Mouse (Mus musculus) limb, embryonic 11.5 days (tissue): ENCODE measurements around the gene Mapk6. TPM values are rescaled to one million over a fixed set of nuclear protein-coding genes. Genes with fewer than 3 reads are reported as not detected.
A peak's percentile ranks its signal among the peaks of the same experiment; 100 is the strongest.

Experiments used
- ATAC-seq: fragments of 200-750 bp; cut with Nextera tagmentation; 2 replicates; pipeline ENCODE4 v1.8.0; 2017; ENCODE audit warnings: low read depth; ENCODE audit not compliant: insufficient number of reproducible peaks, low FRiP score, low TSS enrichment
- DNase-seq: peaks from one replicate; pipeline ENCODE4 v3.0.0-alpha.2; 2015; ENCODE audit warnings: low spot score
- H3K27ac ChIP-seq: fragments of 300-500 bp; sonication (generic); replicated peaks from 2 replicates; pipeline ENCODE4 v1.5.1; 2014; ENCODE audit warnings: low read depth, mild to moderate bottlenecking, low read length
- H3K27me3 ChIP-seq: fragments of 300-500 bp; sonication (generic); 2 replicates; pipeline ENCODE4 v1.6.1; 2014; ENCODE audit warnings: mild to moderate bottlenecking, low read length, mixed read lengths; ENCODE audit not compliant: control insufficient read depth, insufficient read depth
- H3K36me3 ChIP-seq: fragments of 300-500 bp; sonication (generic); 2 replicates; pipeline ENCODE4 v1.6.1; 2014; ENCODE audit warnings: mild to moderate bottlenecking, low read length, moderate library complexity, mixed read lengths; ENCODE audit not compliant: control insufficient read depth, insufficient read depth
- H3K4me1 ChIP-seq: fragments of 300-500 bp; sonication (generic); 2 replicates; pipeline ENCODE4 v1.6.1; 2014; ENCODE audit warnings: low read length, mixed read lengths; ENCODE audit not compliant: control insufficient read depth, insufficient read depth
- H3K4me2 ChIP-seq: fragments of 300-500 bp; sonication (generic); 2 replicates; pipeline ENCODE4 v1.6.1; 2014; ENCODE audit warnings: low read depth, mild to moderate bottlenecking, moderate library complexity; ENCODE audit not compliant: severe bottlenecking
- H3K4me3 ChIP-seq: fragments of 300-500 bp; sonication (generic); 2 replicates; pipeline ENCODE4 v1.5.1; 2014; ENCODE audit warnings: low read depth, low read length
- H3K9ac ChIP-seq: fragments of 300-500 bp; sonication (generic); 2 replicates; pipeline ENCODE4 v1.6.1; 2014; ENCODE audit warnings: mild to moderate bottlenecking, low read length
- H3K9me3 ChIP-seq: fragments of 300-500 bp; sonication (generic); 2 replicates; pipeline ENCODE4 v1.6.1; 2016; ENCODE audit warnings: low read length; ENCODE audit not compliant: control insufficient read depth
- WGBS: fragments of 180-500 bp; shearing (Covaris S2); extraction: QIAGEN DNeasy Blood & Tissue Kit; methylation state at CpG from one replicate; pipeline ENCODE4 v1.1.7; 2014; 5-methylcytosine and 5-hydroxymethylcytosine counted together
- polyA plus RNA-seq: library from polyadenylated mRNA; unstranded; fragments of >200 nt; fragmentation: Nextera tagmentation; extraction: Ambion mirVana; gene quantifications from 2 replicates; pipeline ENCODE4 v1.2.1, GENCODE M21; 2014

The Mapk6 gene
- polyA plus RNA-seq, 1 experiment from 2014 or later, result 151 TPM

DNA sequence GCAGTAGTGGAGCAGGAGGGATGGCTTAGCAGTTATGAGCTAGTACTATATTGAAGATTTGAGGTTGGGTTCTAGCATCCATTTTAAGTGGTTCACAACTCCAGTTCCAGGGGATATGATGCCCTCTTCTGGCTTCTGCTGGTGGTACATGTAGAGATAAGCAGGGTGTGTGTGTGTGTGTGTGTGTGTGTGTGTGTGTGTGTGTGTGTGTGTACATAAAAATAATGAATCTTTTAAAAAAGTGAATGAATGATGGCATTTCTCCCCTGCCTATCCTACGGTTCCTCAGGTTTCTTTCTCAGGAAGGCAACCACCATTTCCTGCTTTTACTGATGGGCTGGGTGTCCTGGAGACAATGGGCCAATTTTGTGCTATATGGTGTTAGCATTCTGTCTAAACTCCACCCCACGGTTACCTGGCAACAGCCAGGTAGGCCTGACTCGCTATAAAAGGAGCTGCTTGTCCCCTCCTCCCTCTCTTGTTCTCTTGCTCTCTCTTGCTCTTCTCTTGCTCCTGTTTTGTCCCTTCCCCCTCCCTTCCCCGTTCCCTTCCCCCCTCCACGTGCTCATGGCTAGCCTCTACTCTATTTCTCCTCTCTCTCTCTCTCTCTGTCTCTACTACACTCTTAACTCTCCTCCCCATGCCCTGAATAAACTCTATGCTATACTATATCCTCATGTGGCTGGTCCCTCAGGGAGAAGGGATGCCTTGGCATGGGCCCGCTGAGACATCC lies 28.0 kb upstream of the Mapk6 start:
- ATAC-seq, result no peak

DNA sequence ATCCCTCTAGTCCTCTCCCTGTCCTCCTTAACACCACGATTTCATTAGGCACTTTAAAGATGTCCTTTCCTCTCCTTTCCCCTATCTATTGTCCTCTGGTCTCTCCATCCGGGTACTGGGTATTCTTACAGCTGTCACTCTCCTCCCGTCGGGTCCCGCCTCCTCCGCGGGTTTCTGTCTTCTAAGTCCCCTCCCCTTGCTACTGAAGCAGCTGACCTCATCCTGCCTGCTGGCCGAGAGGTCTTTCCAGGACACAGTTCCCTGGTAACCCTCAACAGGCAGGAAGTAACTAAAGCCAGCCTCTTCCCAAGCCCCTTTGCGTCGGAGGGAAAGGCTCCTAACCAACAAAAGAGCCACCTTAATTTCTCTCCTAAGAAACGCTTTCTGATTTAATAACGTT lies 26.1 kb upstream of the Mapk6 start:
- Histone ChIP-seq H3K9me3 (no peaks in the 10 kb centered on the region), H3K27ac (no peak overlapping the region), H3K9ac (0 out of 2 replicates have a peak overlapping the region, but pooled peaks have one; percentile 2), H3K36me3 (no peaks in the 10 kb centered on the region), H3K4me1 (no peaks in the 10 kb centered on the region), H3K4me3 (no peak overlapping the region), H3K4me2 (no peak overlapping the region), H3K27me3 (no peaks in the 10 kb centered on the region)
- 5% methylated on average over 12 of the region's 12 CpGs for WGBS
- ATAC-seq (peak; percentile 28; the same call in 1 of the 2 replicates), DNase-seq (peak; percentile 73)

More for the DNA sequence above, 28.0 kb upstream of the Mapk6 start:
- no peaks in the 10 kb centered on the region for H3K9me3 ChIP-seq
- no peak overlapping the region for H3K27ac ChIP-seq
- H3K4me2 ChIP-seq, result no peak overlapping the region
- peaks cover 7% of the 10 kb centered on the region for H3K4me1 ChIP-seq
- H3K36me3 ChIP-seq, result no peaks in the 10 kb centered on the region
- no peaks in the 10 kb centered on the region for H3K27me3 ChIP-seq
- no peak overlapping the region for H3K4me3 ChIP-seq
- peak; percentile 34 for DNase-seq
- WGBS, result 35% methylated on average over 6 of the region's 6 CpGs
- no peak overlapping the region for H3K9ac ChIP-seq

DNA sequence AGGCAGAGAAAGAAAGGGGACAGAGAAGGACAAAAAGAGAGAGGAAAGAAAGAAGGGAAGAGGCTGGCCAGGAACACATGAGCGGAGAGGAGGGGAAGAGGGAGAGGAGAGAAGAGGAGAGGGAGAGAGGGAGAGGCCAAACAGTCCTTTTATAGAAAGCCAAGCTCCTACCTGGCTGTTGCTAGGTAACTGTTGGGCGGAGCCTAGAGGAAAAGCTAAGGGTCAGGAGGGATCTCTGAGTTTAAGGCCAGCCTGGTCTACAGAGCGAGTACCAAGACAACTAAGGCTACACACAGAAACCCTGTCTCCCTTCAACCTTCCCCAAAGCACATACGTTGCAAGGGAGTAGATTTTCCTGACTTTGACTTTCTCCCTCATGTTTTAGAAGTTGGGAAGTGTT lies 25.5 kb upstream of the Mapk6 start:
- Histone ChIP-seq H3K4me2 (no peak overlapping the region), H3K4me3 (no peak overlapping the region), H3K4me1 (no peaks in the 10 kb centered on the region), H3K27me3 (no peaks in the 10 kb centered on the region), H3K27ac (no peak overlapping the region), H3K9me3 (no peaks in the 10 kb centered on the region), H3K36me3 (no peaks in the 10 kb centered on the region), H3K9ac (no peak overlapping the region)
- DNase-seq (no peak), ATAC-seq (no peak)
- WGBS, result 85% methylated on average over 4 of the region's 4 CpGs

DNA sequence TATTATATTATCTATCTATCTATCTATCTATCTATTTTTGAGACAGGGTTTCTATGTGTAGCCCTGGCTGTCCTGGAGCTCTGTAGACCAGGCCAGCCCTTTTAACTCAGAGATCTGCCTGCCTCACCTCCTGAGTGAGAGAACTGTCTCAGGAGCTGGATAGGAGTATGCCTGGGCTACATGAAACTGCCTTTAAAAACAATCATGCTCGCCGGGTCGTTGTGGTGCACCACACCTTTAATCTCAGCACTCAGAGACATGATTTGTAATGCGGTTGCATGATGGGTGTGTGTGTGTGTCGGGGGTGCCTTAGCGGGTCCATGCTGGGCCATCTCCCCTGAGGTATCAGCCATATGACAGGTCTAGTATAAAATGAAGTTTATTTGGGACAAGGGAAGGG lies 25.1 kb upstream of the Mapk6 start:
- Histone ChIP-seq H3K4me3 (no peak overlapping the region), H3K4me1 (no peaks in the 10 kb centered on the region), H3K27me3 (no peaks in the 10 kb centered on the region), H3K9ac (no peak overlapping the region), H3K36me3 (no peaks in the 10 kb centered on the region), H3K4me2 (no peak overlapping the region), H3K27ac (no peak overlapping the region), H3K9me3 (no peaks in the 10 kb centered on the region)
- DNase-seq (no peak), ATAC-seq (no peak)
- 68% methylated on average over 6 of the region's 6 CpGs for WGBS

DNA sequence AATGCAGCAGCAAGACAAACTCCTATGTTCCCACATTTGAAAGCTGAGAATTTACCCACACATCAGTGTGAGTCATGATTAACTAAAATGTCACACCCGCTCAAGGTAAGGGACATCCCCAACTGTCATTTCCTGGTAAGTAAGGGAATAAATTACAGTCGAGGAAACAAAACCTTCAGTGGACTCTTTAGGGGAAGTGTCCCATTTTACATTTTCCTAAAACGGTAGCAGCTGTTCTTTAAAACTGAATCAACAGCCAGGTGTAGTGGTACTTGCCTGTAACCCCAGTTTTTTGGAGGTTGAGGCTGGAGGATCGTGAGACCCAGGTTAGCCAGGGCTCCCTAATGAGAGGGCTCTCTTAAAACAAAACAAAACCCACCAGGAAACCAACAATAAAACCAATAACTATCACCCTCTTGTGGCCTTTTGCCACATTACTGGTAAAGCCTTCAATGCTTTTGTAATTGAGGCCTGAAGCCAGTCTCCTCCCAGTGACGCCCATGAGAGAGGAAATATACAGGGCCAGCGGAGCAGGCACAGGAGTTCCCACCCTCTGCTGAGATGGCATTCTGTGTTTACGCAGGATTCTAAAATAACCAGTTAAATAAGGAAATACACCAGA lies 24.5 kb upstream of the Mapk6 start:
- 36% methylated on average over 7 of the region's 7 CpGs for WGBS
- no peak overlapping the region for H3K4me3 ChIP-seq
- H3K27me3 ChIP-seq, result no peaks in the 10 kb centered on the region
- H3K4me2 ChIP-seq, result no peak overlapping the region
- no peaks in the 10 kb centered on the region for H3K36me3 ChIP-seq
- H3K9ac ChIP-seq, result no peak overlapping the region
- no peaks in the 10 kb centered on the region for H3K4me1 ChIP-seq
- no peaks in the 10 kb centered on the region for H3K9me3 ChIP-seq
- DNase-seq, result peak; percentile 36
- ATAC-seq, result 0 out of 2 replicates have a peak, but pooled peaks have one; percentile 37
- no peak overlapping the region for H3K27ac ChIP-seq

DNA sequence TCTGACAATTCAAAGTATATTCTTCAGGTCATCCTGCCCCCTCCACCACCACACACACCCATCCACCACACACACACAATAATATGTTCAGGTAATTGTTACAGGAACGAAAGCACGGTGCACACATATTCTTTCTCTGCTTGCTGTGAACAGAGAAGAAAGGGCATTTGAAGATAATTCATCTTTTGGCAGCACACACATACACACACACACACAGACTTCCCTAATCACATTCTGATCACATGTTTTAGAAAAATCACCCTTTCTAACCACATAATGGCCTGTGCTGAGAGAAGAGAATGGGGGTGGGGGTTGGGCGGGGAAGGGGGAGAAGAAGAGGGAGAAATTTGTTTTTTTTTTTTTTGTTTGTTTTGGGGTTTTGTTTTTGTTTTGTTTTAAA lies 22.9 kb upstream of the Mapk6 start:
- H3K27me3 ChIP-seq, result no peaks in the 10 kb centered on the region
- H3K9me3 ChIP-seq, result no peaks in the 10 kb centered on the region
- H3K4me1 ChIP-seq, result no peaks in the 10 kb centered on the region
- 87% methylated on average over 3 of the region's 3 CpGs for WGBS
- no peak overlapping the region for H3K4me3 ChIP-seq
- H3K27ac ChIP-seq, result no peak overlapping the region
- H3K4me2 ChIP-seq, result no peak overlapping the region
- no peak for DNase-seq
- ATAC-seq, result no peak
- H3K36me3 ChIP-seq, result no peaks in the 10 kb centered on the region
- no peak overlapping the region for H3K9ac ChIP-seq

DNA sequence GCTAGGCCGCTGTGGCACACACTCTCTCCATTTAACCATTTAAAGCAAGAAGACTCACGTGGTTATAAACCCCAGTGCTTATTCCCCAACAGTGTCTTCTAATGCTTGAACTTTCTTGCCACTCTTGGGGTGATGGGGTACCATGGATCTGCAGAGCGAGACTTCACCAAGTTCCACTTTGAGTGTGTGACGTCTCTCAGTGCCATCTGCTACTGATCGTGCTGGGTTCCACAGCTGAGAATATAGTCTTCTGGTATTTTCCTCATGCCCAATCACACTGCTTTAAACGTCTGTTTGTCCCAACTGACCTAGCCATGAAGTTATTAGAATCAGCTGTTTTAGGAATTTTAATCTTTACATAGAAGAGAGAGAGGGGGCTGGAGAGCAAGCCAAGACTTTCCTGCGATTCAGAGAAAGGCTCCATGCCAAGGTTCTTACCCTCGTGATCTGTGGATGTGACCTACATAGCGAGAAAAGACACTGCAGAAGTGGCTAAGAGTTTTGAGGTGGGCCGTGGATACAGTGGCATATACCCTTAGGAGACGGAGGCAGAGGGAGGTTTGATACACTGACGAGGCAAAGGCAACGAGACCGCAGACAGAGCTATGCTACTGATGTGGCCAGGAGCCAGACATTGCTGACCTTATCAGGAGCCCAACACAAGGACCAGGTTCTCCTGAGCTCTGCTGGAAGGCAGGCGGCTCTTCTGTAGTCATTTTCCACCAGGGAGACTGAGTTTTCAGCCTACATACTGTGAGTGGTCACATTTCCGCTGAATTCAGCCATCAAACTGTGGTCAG lies 21.2 kb upstream of the Mapk6 start:
- no peak for ATAC-seq
- Histone ChIP-seq H3K27me3 (no peaks in the 10 kb centered on the region), H3K4me2 (no peak overlapping the region), H3K4me1 (no peaks in the 10 kb centered on the region), H3K9me3 (no peaks in the 10 kb centered on the region), H3K4me3 (no peak overlapping the region), H3K9ac (no peak overlapping the region), H3K36me3 (no peaks in the 10 kb centered on the region), H3K27ac (no peak overlapping the region)
- WGBS, result 80% methylated on average over 16 of the region's 16 CpGs
- DNase-seq, result no peak

DNA sequence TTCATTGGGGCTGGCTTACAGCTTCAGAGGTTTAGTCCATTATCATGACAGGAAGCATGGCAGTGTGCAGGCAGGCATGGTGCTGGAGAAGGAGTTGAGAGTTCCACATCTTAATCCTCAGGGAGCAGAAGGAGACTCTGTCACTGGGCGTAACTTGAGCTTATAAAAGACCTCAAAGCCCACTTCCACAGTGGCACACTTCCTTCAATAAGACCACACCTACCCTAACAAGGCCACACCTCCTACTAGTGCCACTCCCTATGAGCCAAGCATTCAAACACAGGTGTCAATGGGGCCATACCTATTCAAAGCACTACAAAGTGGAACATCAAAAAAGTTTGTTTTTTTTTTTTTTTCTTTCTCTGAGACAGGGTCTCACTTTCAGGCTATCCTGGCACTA lies 19.9 kb upstream of the Mapk6 start:
- Histone ChIP-seq H3K4me2 (no peak overlapping the region), H3K4me1 (peaks cover 1% of the 10 kb centered on the region), H3K9me3 (no peaks in the 10 kb centered on the region), H3K27ac (no peak overlapping the region), H3K4me3 (no peak overlapping the region), H3K36me3 (no peaks in the 10 kb centered on the region), H3K9ac (no peak overlapping the region), H3K27me3 (no peaks in the 10 kb centered on the region)
- 86% methylated on average over 1 of the region's 1 CpGs for WGBS
- ATAC-seq (no peak), DNase-seq (no peak)
